Mouse (Mus musculus): Measurements from ENCODE around the gene Herpud1.

GRCm38 (mm10) chr8:94345657-94346056 is 40.6 kb upstream of the Herpud1 start:
- no peak for TF ChIP-seq CTCF (IDR thresholded peaks at IDR 0.05; ENCODE audit: low read depth, low read length)
- TF ChIP-seq POLR2A (IDR thresholded peaks at IDR 0.05; ENCODE audit: extremely low read depth, insufficient read depth, low read length): no peak

Data from liver, adult 2 months (tissue).